Mouse (Mus musculus) CH12.LX (cell line): ENCODE data around the gene Prr15.

Experiments used
- CHD2 ChIP-seq: IDR thresholded peaks from 2 replicates; pipeline ENCODE4 v1.6.1; 2011; ENCODE audit warnings: low read length, improper control_type of control experiment
- CTCF ChIP-seq, 2 experiments: IDR thresholded peaks in 1 of 2; conservative IDR thresholded peaks in 1 of 2; 2 replicates each; pipeline ENCODE4 v1.5.1; 2011 to 2012; ENCODE audit warnings: low read depth in 2 of 2, low read length in 2 of 2, improper control_type of control experiment in 1 of 2, inconsistent platforms in 1 of 2, mild to moderate bottlenecking in 1 of 2, moderate library complexity in 1 of 2
- EP300 ChIP-seq: IDR thresholded peaks from 2 replicates; pipeline ENCODE4 v1.6.1; 2011; ENCODE audit warnings: low read length, improper control_type of control experiment
- ETS1 ChIP-seq: conservative IDR thresholded peaks from 2 replicates; pipeline ENCODE4 v1.6.1; 2012; ENCODE audit warnings: low read depth, mild to moderate bottlenecking, inconsistent platforms, low read length, improper control_type of control experiment, moderate library complexity
- GABPA ChIP-seq: IDR thresholded peaks from 2 replicates; pipeline ENCODE4 v1.6.1; 2012; ENCODE audit warnings: low read depth, low read length, improper control_type of control experiment, inconsistent platforms; ENCODE audit not compliant: insufficient replicate concordance
- KAT2A ChIP-seq: IDR thresholded peaks from 2 replicates; pipeline ENCODE4 v1.6.1; 2012; ENCODE audit warnings: low read length, improper control_type of control experiment, inconsistent platforms; ENCODE audit not compliant: insufficient replicate concordance
- MAZ ChIP-seq: IDR thresholded peaks from 2 replicates; pipeline ENCODE4 v1.6.1; 2012; ENCODE audit warnings: low read depth, mild to moderate bottlenecking, inconsistent platforms, low read length, improper control_type of control experiment, moderate library complexity
- POLR2A ChIP-seq: IDR thresholded peaks from 2 replicates; pipeline ENCODE4 v1.6.1; 2011; ENCODE audit warnings: low read depth, mild to moderate bottlenecking, improper control_type of control experiment, low read length
- UBTF ChIP-seq: IDR thresholded peaks from 2 replicates; pipeline ENCODE4 v1.6.1; 2012; ENCODE audit warnings: low read depth, mild to moderate bottlenecking, inconsistent platforms, low read length, improper control_type of control experiment, moderate library complexity
- ZMIZ1 ChIP-seq: IDR thresholded peaks from 2 replicates; pipeline ENCODE4 v1.6.1; 2012; ENCODE audit warnings: low read depth, mild to moderate bottlenecking, inconsistent platforms, low read length, improper control_type of control experiment

DNA sequence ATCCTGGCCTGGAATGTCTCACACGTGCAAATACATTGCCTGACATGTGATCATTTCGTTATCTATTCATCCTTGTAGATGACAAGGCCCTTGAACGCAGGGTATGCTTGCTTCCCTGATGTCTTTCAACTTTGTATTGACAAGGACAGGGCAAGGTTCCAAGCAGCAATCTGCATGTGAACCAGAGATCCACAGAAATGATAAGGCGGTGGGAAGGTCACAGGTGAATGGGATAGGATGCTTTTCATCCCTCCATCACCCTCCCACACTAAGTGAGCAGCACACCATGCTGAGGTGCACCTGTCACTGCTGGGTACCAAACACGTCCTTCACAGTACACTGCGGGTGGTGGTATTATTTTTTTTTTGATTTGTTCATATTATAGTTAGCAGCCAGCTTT, 45.4 kb upstream of the Prr15 start:
- TF ChIP-seq ETS1 (no peak), EP300 (no peak), POLR2A (no peak), KAT2A (no peak), MAZ (no peak), CHD2 (no peak), UBTF (no peak), ZMIZ1 (no peak), CTCF (conservative IDR thresholded peaks at IDR 0.05 in 1 of 2, IDR thresholded peaks at IDR 0.05 in 1 of 2; ENCODE audit: low read depth in 2 of 2, low read length in 2 of 2) (no peak), GABPA (no peak)
